Mouse (Mus musculus) stomach, postnatal 0 days (tissue): Measurements from ENCODE around the gene Serpinb1a.

Source experiments
- CTCF ChIP-seq: IDR thresholded peaks from 2 replicates; pipeline ENCODE4 v1.5.1; 2016; ENCODE audit warnings: antibody characterized with exemption, low read depth, mild to moderate bottlenecking, moderate library complexity
- EP300 ChIP-seq: optimal IDR thresholded peaks from 2 replicates; pipeline ENCODE3; 2016; ENCODE audit warnings: antibody characterized with exemption

- TF ChIP-seq CTCF (no peak), EP300 (no peak)
These were observed 22.1 kb downstream of the Serpinb1a start for GRCm38 (mm10) chr13:32828886-32829285.
